Mouse (Mus musculus) gastrocnemius, postnatal 14 days (tissue): ENCODE measurements around the gene Mus81. TPM values are rescaled to one million over a fixed set of nuclear protein-coding genes. Genes with fewer than 3 reads are reported as not detected.

Source experiments
- DNase-seq: peaks from one replicate; pipeline ENCODE4 v3.0.0; 2021; ENCODE audit warnings: mixed read lengths
- intact Hi-C: fragments of 180-260 bp; cut with DNase I; formaldehyde crosslinking; loops from one replicate; pipeline ENCODE4 v1.15.1; 2025; ENCODE audit warnings: low total_unique reads
- total RNA-seq, 2 experiments: library from RNA; stranded (reverse); gene quantifications; 2 replicates each; pipeline ENCODE4 v1.2.3; 2021

Gene Mus81
- total RNA-seq, 2 experiments from 2014 or later = 23.5 to 27.0 TPM

DNA sequence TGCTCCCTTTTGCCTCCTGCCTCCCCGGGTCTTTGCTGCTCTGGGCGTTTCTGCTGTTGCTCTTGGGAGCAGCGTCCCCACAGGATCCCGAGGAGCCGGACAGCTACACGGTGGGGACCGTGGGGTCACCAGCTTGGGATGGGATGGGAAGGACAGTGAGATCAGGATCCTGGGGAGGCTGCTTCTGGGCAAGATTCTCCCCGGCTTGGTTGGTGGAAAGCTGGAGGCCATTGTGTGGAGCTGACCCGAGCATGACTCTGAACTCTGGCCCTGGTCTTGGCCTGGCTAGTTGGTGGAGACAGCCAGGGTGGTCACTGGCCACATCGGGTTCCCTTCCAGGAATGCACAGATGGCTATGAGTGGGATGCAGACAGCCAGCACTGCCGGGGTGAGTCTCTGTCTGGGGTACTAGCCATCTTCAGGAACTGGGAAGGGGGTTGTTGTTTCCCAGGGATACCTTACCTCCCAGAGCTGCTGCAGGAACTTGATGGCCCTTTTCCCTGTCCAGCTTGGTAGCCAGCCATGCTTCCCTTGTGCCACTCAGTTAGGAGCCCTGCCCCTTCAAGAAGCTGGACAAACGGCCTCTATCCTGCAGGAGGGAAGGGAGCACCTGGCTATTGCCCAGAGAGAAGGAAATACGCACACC, 13.0 kb downstream of the Mus81 start:
- DNase-seq = no peak
- intact Hi-C loops = no loop called here

DNA sequence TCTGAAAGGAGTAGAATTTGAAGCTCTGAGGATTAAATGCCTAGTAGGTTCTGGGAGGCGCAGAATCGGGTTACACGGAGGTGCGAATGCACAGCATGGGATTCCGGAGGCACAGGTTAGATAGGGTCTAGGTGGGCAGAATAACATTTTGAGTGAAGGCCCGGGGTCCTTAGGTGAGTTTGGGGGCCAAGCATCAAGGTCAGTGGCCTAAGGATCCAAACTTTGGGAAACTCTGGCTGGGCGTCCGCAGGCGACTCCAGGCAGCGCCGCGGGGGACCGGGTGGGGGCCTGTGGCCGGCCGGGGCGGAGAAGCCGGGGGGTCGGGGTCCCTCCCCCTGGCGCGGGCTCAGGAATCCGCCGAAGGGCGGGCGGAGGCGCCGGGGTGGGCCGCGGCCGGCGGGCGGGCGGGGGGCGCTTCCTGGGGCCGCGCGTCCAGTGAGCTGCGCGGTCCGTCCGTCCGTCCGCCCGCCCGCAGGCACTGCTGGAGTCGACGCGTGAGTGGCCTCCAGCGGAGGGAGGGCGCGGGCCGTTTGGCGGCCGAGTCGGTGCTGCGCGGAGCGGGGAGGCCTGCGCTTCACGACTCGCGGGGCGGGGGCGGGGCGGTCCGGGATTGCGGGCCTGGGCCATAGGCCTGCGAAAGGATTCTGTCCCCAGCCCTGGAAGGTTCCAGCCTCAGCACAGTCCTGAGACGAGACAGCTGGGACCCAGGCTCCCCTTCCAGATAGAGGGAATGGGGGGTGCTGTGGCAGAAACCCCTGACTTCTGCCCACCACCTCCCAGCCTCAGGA, 13.7 kb downstream of the Mus81 start:
- intact Hi-C loops = no loop called here
- peak; percentile 75 for DNase-seq

DNA sequence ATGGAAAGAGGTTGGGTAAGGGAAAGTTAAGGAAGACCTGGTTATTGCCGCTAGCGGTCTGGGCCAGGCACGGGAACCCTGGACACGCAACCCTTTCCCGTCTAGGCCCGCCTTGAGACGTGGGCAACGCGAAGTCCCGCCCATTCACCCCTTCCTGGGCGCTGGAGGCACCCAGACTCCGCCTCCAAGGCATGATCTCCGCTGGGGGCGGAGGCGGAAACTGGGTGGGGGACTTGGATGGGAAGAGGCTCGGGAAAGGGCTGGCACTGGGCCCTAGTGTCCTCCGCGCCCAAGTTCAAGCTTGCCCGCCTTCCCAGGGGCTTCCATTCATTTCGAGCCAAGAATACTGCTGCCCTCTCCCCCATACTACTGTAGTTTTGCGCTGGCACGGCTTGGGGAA, 14.5 kb downstream of the Mus81 start, which contains the start of gene Efemp2:
TSS of gene Efemp2 (plus strand) at position 235 of the 400 bp plus-strand sequence.
- intact Hi-C loops = no loop called here
- DNase-seq = peak; percentile 85

GRCm38 (mm10) chr19:5472857-5473256, 15.3 kb downstream of the Mus81 start:
- DNase-seq = no peak
- intact Hi-C loops = no loop called here

- intact Hi-C loops = no loop called here
- DNase-seq = no peak
Observed at GRCm38 (mm10) chr19:5471846-5472245, 16.4 kb downstream of the Mus81 start.

- intact Hi-C loops = no loop called here
Observed at GRCm38 (mm10) chr19:5468374-5468773, 19.8 kb downstream of the Mus81 start, which contains the start of gene Ctsw. Gene Ctsw (minus strand): TSS chr19:5468507.

GRCm38 (mm10) chr19:5466916-5467500, 21.2 kb downstream of the Mus81 start:
- no peak for DNase-seq
- intact Hi-C loops = no loop called here

More at GRCm38 (mm10) chr19:5468374-5468773, 19.8 kb downstream of the Mus81 start, which contains the start of gene Ctsw:
- DNase-seq = no peak

- DNase-seq = no peak
- intact Hi-C loops = no loop called here
Observed at GRCm38 (mm10) chr19:5465037-5465436, 23.2 kb downstream of the Mus81 start.

DNA sequence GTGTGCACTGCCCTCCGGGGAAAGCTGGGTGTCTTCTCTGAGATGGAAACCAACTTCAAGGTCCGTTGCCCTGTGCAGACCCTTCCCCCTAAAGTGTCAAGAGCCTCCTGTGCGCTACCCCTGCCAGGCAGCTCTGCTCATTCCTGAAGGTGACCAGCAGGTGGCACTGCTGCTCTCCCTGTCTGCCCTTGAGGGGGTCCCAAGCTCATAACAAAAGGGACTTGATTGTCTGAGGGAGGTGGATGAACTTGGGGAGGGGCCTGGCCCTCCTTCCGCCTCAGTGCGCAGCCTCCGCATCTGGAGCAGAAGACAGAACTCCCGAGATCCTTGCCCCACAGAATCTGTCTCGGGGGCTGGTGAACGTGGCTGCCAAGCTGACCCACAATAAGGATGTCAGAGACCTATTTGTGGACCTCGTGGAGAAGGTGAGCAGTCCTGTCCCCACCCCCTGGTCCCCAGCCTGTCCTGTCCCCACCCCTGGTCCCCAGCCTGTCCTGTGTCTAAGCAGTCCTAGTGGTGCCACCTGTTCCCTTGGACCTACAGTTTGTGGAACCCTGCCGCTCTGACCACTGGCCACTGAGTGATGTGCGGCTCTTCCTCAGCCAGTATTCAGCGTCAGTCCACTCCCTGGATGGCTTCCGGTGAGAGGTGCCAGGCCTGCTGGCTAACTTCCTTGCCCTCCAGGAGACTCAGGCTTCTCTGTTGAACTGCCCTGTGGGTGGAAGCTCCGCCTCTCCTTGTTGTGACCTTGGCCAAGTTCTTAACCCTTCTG, 24.2 kb downstream of the Mus81 start:
- peak; percentile 51 for DNase-seq

GRCm38 (mm10) chr19:5463212-5463611, 25.0 kb downstream of the Mus81 start:
- intact Hi-C loops = no loop called here
- DNase-seq = no peak

More for the DNA sequence above, 24.2 kb downstream of the Mus81 start:
- intact Hi-C loops = no loop called here

GRCm38 (mm10) chr19:5461411-5461810, 26.8 kb downstream of the Mus81 start:
- DNase-seq = no peak
- intact Hi-C loops = no loop called here

DNA sequence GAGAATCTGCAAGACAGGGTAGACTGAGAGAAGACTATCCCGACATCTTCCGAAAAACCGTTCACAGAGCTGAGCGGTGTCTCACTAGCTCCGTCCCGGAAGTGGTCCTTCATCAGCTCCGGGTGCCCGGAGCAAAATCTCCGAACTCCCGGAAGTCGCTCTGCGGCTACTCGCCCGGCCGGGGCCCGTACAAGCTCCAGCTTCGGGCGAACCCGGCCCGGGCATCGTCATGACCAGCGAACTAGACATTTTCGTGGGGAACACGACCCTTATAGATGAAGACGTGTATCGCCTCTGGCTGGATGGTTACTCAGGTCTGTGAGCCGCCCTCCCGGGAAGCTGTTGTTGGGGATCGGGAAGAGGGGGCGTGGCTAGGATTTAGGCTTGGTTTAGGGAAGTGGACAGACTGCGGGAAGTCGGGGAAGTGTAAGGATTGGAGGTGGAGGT, 27.7 kb downstream of the Mus81 start, which contains the start of gene Fibp:
TSS of gene Fibp (plus strand) at position 151 of the 447 bp plus-strand sequence.
- DNase-seq = peak; percentile 89
- intact Hi-C loops = no loop called here

- intact Hi-C loops = no loop called here
- no peak for DNase-seq
Observed at GRCm38 (mm10) chr19:5459896-5460295, 28.3 kb downstream of the Mus81 start.

DNA sequence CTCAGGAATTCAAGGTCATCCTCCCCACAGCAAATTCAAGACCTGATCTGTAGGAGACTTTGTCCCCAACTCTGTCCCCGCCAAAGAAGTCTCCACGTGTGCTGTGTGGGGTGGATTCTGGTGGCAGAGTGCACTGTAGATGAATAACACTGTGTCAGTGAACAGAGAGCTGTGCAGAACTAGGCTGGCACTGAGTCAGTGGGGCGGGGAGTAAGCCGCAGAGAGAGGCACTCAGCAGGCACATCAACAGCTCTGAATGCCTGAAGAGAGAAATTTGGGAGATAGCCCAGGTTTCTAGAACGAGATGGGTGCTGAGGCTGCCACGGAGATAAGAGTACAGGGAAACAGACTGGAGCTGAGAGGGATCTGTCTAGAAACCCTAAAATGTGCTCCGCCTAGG, 29.2 kb downstream of the Mus81 start:
- no peak for DNase-seq
- intact Hi-C loops = no loop called here

GRCm38 (mm10) chr19:5457746-5458442, 30.3 kb downstream of the Mus81 start, which contains the start of gene Ccdc85b:
Gene Ccdc85b (minus strand): TSS chr19:5457894.
- DNase-seq = no peak
- intact Hi-C loops = no loop called here

- DNase-seq = peak; percentile 95
- intact Hi-C loops = no loop called here
Observed at GRCm38 (mm10) chr19:5456922-5457745, 31.1 kb downstream of the Mus81 start.

DNA sequence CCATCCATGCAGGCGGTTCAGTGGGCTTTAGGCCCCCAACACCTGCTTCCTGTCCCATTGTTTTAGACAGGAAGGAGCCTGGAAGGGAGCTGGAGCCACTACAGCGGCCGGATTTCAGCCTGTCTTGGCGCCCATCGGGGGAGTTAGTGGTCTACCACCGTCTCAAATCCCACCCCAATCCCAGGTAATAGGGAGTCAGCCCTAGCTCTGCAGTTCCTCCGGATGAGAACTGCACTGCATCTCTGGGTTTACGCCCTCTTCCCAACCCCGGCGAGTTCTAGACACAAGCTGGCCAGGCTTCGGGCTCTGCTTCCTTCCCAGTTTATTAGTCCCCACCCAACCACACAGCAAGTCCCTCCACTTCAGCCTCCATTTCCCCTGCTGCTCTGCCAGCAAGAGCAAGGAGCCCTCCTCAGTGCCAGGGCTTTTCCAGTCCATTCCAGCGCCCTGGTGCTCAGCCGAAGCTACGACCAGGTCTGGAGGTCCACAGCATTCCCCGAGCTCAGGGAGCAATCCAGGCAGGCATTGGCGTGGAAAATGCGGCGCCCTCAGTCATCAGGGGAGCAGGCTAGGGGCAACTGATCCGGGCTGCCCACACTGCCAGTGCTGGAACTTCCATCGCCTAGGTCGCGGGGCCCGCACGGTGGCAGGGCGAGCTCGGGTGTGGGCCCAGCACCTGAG, 31.8 kb downstream of the Mus81 start:
- no peak for DNase-seq
- intact Hi-C loops = no loop called here
